Mouse (Mus musculus): Measurements from ENCODE around the gene Chchd1.
"Not testable (repeated sequence)": the region's sequence is repeated elsewhere in the genome, so short reads cannot be mapped to it uniquely, and the experiment has no call there.

The Chchd1 gene

DNA sequence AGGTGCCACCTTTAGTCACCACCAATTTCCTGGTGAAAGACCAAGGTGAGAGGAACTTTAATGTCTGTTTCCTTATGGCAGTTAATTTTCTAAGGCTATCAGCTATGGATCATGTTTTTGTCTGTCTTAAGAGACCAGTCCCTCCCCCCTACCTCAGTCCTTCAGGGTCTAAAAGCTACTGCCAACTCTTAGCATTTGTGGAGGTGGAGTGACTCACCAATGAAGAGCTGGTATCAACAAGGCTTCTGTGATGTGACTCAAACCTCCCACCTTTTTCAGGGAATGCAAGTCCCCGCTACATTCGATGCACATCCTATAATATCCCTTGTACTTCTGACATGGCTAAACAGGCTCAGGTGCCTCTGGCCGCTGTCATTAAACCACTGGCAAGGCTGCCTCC, 16.2 kb upstream of the Chchd1 start:
- DNase-seq (ENCODE audit: inconsistent ontology term) = no peak

DNA sequence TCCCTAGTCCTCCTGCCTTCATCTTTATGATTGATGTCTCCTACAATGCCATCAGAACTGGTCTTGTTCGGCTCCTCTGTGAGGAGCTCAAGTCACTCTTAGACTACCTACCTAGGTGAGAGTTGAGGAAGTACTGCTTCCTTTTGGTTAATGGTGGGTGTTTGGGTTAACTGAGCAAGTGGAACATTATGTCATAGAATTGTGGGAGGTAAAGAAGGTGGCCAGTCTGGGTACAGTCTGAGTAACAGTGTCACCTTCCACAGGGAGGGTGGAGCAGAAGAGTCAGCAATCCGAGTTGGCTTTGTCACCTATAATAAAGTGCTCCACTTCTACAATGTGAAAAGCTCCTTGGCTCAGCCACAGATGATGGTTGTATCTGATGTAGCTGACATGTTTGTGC, 13.8 kb upstream of the Chchd1 start:
- no peak for DNase-seq (ENCODE audit: inconsistent ontology term)

DNA sequence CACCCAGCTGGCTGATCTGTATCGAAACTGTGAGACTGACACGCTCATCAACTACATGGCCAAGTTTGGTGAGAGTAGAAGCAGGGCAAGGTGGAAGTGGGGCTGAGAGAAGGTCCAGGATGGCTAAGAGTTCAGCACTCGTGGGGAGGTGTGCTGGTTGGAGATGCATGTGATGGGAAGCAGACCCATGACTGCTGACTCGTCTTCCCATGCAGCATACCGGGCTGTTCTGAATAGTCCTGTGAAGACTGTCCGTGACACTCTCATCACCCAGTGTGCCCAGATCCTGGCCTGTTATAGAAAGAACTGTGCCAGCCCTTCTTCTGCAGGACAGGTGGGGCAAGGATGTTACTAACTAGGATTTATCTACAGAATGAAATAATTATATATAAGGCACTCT, 11.0 kb upstream of the Chchd1 start:
- no peak for DNase-seq (ENCODE audit: inconsistent ontology term)

DNA sequence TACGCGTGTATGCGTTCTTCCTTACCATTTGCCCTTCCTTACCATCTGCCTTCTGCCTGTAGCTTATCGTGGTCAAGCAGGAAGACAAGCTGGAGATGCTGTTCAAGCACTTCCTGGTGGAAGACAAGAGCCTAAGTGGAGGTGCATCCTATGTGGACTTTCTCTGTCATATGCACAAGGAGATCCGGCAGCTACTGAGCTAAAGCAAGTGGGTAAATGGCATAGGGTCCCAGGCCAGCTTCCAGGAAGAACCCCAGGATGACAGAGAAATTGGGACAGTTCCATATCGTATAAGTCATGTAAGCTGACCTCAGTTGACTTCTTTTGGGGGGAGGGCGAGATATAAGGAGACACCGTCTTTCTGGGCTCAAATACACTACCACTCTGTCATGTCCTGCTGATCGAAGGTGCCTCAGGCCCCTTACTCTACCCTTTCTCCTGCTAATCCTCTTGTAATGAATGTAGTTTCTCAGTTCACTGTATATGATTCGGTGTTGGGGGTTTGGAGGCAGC, 9.2 kb upstream of the Chchd1 start:
- DNase-seq (ENCODE audit: inconsistent ontology term) = no peak

DNA sequence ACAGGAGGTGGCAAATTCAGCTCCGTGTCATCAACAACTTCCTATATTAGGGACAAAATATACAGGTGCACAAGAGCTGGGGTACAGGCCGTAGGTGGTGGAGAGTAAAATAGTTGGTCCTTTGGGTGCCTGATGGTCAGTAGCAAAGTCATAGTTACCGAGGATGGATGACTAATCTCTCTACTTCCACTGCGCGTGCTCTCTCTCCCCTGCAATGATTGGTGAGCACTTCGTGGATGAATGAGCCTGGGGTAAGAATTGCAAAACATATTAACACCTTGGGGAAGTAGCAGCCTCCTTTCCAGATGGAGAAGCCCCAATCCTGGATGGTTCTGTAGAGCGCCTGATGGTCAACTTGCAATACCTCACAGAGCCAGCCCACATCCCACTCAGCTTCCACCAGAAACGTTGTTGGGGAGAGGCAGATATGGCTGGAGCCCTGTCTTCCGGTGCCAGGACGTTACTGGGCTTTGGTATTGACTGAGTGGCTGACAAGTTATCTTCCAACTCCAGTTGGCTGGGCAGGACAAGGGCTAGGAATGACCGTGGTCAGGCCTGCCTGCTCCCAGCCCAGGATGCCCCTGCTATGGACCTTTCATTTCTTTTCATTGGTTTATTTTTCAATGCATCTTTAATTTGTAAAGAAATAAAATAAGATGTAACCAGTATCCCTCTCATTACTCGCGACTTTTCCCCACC, 8.5 kb upstream of the Chchd1 start:
- peak; percentile 32 for DNase-seq (ENCODE audit: inconsistent ontology term)

DNA sequence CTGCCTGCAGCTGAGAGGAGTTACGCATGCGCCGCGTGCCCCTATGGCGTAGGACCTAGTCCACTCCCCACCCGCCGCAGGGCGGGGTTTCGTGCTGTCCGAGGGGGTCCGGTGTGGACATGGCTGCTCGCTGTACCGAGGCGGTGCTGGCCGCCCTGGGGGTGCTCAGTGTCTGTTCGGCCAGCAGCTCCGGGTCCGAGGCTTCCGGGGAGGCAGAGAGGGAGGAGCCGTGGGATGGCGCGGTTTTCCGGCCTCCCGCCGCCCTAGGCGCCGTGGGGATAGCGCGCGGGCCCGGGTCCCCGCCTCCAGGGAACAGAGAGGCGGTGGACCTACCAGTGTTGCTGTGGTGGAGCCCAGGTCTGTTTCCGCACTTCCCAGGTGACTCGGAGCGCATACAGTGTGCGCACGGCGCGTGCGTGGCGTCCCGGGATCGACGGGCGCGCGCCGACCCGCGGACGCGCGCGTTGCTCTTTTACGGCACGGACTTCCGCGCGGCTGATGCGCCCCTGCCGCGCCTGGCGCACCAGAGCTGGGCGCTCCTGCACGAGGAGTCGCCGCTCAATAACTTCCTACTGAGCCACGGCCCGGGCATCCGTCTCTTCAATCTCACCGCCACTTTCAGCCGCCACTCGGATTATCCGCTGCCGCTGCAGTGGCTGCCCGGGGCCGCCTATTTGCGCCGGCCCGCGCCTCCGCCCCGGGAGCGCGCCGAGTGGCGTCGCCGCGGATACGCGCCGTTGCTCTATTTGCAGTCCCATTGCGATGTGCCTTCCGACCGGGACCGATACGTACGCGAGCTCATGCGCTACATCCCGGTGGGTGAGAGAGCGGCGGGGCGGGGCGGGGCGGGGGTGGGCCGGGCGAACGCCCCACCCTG, 7.7 kb upstream of the Chchd1 start, which contains the start of gene Fut11:
TSS of gene Fut11 (plus strand) at position 85 of the 877 bp plus-strand sequence.
- DNase-seq (ENCODE audit: inconsistent ontology term) = peak; percentile 90

DNA sequence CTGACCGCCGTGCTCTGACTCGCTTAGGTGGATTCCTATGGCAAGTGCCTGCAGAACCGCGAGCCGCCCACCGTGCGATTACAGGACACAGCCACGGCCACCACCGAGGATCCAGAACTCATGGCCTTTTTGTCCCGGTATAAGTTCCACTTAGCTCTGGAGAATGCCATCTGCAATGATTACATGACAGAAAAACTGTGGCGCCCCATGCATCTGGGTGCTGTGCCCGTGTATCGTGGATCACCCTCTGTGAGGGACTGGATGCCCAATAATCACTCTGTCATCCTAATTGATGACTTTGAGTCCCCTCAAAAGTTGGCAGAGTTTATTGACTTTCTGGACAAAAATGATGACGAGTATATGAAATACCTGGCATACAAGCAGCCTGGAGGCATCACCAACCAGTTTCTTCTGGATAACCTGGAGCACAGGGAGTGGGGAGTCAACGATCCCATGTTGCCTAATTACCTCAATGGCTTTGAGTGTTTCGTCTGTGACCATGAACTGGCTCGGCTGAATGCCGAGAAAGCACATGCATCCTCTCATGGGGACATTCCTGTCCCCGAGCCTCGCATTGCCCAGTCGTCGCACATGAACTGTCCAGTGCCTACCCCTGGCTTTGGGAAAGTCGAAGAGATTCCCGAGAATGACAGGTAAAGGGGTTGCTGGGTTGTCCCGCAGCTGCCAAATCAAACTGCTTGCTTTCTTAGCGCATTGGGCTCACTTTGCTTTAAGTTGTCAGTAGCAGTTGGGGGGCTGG, 6.9 kb upstream of the Chchd1 start:
- peak; percentile 14 for DNase-seq (ENCODE audit: inconsistent ontology term)

DNA sequence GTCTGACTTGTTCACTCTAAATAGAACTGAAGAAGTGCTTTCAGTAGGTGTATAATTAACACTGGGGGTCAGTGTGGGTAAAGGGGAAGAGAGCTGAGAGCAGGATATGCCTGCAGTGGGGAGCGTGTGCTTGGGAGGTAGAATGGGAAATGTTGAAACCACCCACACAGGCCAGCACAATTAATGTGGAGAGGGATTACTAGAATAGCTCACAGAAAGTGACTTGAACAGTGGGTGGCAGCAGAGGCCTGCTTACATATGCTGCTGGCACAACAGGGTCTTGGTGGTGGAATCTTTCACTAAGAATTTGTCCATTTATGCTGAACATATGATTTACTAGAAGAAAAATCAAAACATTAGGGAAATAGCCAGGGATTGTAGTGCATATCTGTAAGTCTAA, 5.8 kb upstream of the Chchd1 start:
- DNase-seq (ENCODE audit: inconsistent ontology term) = peak; percentile 56

DNA sequence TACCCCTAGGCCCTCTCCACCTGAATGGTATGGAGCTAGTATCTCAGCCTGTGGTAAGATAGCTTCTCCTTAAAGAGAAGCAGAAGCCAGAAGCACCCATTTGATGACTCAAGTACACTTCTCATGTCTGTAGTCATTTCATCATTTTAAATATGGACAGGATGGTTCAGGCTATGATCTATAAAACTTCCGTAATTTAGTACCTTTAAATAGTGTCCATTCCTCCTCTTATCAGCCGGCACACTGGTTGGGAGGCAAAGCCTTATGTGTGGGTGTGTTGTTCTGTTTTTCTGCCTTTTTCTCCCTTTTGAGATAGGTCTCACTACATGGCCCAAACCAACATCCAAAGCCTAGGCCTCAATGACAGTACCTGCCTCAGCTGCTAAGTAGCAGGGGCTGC, 4.3 kb upstream of the Chchd1 start:
- DNase-seq (ENCODE audit: inconsistent ontology term) = no peak

DNA sequence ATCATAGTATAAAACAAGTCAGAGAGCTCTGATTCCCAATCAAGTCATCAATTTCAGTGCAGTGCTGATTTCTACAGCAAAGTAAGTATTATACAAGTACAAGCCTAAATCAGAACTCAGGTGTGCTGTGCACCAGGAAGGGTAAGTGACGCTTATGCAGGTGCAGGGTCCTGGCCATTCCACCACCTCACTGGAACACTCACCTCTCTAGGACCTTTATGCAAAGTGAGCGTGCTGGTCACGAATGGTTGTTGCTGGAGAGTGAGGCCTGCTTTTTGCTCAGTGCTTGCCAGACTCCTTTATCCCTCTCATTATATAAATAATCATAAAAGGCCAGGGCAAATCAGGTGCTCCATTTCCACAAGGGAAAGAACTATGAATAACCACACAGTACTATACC, 2.4 kb upstream of the Chchd1 start:
- DNase-seq (ENCODE audit: inconsistent ontology term) = no peak

DNA sequence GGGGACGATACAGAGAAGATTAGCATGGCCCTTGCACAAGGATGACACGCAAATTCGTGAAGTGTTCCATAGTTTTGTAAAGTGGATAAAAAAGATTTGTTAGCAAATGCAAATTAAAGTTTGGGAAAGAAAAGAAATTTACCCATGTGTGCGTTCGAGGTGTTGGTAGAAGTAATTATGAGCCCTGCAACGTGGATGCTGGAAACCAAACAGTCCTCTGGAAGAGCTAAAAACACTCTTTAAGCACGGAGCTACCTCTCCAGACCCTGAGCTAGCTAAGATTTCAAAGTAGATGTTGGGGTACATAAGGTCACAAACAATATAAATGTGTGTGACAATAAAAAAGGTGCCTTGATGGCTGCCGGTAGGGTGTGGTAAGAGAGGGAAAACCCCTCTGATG, 1.3 kb upstream of the Chchd1 start:
- no peak for DNase-seq (ENCODE audit: inconsistent ontology term)

DNA sequence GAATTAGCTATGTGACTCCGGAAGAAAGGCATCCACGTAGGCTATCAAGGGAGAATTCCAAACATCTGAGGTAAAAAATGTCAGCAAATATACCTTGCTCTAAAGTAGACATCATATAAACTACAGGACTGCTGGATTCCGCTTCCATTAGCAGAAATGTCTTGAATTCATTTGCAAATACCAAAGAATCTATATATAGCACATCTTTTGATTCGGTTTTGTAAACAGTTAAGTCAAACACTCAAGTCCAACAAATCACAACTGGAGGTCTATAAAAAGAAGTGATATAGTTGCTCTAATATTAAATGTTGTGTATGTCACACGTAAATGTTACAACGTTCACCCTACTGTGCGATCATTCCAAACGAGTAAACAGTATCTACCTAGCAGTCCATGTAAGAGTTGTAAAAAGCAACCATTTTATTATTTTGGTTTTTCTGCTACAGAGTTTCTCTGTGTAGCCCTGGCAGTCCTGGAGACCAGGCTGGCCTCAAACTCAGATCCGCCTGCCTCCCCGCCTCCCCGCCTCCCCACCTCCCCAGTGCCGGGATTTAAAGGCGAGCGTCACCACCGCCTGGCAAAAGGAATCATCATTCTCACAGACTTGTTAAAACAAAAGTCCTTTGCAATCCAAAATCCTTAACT, 588 bp upstream of the Chchd1 start:
- DNase-seq (ENCODE audit: inconsistent ontology term) = peak; percentile 29

DNA sequence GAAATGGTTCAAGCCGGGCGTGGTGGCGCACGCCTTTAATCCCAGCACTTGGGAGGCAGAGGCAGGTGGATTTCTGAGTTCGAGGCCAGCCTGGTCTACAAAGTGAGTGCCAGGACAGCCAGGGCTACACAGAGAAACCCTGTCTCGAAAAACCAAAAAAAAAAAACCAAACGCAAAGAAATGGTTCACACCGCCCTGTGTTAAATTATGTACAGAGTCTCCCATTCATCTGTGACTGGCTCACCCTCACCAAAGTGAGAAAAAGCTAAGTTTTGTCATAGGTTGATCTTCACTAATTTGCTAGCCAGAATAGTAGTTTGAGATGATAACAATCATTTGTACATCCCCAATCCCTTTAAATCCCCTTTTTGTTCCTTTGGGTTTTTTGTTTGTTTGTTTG, 655 bp downstream of the Chchd1 start:
- not testable (repeated sequence) for DNase-seq (ENCODE audit: inconsistent ontology term)

DNA sequence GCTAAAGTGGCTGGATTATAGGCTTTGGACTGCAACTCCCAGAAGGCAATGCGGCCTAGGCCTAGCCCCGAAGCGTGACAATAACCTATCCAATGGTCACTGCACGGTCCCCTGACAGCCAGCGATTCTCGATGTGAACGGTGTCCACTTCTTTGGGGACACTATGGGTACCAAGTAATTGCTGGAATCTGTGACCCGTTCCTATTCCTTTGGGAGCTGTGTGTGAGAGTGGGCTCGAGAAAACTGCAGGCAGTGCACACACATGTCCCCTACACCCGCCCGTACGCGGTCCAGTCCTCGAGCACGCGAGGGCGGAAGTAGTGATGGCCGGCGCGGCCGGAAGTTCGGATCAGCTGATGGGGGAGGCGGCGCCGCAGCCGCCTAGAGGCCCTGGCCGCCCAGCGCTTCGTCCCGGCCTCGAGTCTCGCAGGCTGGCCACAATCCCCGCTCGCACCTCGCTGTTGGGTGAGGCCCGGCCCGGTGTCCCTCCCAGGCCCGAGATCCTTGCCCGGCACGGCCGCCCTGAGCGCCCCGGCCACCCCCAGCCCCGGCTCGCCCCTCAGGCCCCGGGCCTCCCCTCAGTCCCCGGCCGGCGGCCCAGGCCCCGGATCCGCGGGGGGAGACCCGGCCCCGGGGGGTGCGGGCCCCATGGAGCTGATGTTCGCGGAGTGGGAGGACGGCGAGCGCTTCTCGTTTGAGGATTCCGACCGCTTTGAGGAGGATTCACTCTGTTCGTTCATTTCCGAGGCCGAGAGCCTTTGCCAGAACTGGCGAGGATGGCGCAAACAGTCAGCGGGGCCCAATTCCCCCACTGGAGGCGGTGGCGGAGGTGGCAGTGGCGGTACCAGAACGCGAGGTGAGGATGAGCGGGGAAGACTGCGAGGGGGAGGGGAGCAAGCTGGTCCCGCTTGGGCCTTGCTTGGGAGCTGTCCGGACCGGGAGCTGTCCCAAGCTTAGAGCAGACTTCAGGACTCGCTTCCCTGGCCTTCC, 4.7 kb downstream of the Chchd1 start, which contains the start of gene Zswim8:
TSS of gene Zswim8 (plus strand) at position 352 of the 990 bp plus-strand sequence.
- DNase-seq (ENCODE audit: inconsistent ontology term) = peak; percentile 91

DNA sequence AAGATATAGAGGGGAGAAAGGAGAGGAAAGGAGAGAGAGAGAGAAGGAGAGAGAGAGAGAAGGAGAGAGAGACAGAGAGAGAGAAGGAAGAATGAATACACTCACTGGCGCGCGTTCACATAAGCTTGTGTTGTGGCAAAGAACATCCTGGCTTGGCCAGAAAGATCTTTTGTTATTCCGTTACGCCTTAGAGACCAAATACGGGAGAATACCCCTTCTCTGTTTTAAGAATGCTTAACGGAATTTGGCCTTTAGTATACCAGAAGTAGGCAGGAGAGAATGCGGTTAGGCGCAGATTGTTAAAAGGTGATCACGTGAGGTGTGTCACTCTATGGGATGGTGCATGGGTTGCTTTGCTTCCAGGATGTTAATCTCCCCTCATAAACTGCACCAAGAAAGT, 5.4 kb downstream of the Chchd1 start:
- peak; percentile 57 for DNase-seq (ENCODE audit: inconsistent ontology term)

DNA sequence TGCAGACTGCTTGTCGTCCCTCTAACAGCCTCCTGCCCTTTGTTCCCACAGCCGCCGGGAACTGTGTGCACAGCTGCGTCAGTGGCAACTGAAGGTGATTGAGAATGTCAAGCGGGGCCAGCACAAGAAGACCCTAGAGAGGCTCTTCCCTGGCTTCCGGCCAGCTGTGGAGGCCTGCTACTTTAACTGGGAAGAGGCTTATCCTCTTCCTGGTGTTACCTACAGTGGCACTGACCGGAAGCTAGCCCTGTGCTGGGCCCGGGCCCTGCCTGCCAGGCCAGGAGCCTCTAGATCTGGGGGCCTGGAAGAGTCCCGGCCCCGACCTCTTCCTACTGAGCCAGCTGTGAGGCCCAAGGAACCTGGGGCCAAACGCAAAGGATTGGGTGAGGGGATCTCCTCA, 11.0 kb downstream of the Chchd1 start:
- no peak for DNase-seq (ENCODE audit: inconsistent ontology term)

DNA sequence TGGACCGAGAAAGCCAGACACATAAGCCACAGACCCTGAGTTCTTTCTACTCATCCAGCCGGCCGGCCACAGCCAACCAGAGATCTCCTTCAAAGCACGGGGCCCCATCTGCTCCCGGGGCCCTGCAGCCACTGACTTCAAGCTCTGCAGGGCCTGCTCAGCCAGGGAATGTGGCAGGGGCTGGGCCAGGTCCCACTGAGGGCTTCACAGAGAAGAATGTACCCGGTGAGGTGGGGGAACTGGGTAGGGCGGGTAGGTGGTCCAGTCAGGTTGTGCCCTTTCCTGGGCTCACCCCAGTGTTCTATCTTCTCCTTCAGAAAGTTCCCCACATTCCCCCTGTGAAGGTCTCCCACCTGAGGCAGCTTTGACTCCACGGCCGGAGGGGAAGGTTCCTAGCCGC, 15.6 kb downstream of the Chchd1 start:
- no peak for DNase-seq (ENCODE audit: inconsistent ontology term)

DNA sequence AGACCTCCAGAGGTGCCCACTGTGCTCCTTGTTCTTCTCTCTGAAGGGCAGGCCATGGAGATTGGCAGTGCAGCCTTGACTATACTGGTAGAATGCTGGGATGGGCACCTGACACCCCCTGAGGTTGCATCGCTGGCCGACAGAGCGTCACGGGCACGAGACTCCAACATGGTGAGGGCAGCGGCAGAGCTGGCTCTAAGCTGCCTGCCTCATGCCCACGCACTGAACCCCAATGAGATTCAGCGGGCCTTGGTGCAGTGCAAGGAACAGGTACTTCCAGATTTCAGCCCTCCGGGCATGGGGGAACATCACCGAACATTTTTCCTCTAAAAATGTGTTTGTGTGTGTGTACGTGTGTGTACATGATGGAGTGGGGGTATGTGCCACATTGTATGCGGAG, 17.0 kb downstream of the Chchd1 start:
- no peak for DNase-seq (ENCODE audit: inconsistent ontology term)

DNA sequence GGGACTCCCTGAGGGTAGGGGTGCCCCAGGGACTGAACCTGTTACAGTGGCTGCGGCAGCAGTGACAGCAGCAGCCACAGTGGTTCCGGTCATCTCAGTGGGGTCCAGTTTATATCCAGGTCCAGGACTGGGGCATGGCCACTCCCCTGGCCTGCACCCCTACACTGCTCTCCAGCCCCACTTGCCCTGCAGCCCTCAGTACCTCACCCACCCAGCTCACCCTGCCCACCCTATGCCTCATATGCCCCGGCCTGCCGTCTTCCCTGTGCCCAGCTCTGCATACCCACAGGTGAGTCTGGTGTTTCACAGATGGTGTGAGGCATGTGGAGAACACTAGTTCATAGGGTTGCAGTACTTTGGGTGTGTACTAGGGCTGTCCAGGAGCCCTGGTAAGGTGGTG, 18.6 kb downstream of the Chchd1 start:
- DNase-seq (ENCODE audit: inconsistent ontology term) = no peak

DNA sequence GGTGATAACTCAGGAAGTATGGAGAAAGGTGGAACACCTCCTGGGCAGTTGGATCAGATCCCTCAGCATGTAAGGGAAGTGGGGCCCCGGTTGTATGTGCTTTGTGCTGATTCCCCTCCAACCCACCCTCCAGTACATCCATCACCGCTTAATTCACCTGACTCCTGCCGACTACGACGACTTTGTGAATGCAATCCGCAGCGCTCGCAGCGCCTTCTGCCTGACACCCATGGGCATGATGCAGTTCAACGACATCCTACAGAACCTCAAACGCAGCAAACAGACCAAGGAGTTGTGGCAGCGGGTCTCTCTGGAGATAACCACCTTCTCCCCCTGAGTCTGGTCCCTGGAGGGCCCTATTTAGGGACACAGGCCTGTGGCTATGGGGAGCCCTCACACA, 20.2 kb downstream of the Chchd1 start:
- no peak for DNase-seq (ENCODE audit: inconsistent ontology term)

All from Muller cell, postnatal 12 days (primary cell).